Mouse (Mus musculus): ENCODE measurements around the gene Manea. TPM values are rescaled to one million over a fixed set of nuclear protein-coding genes. Genes with fewer than 3 reads are reported as not detected.

Manea gene
- total RNA-seq (2014; fragmentation: Nextera tagmentation) (14.9 and 19.0 TPM in 2 replicates), total RNA-seq (2017) (11.8 and 12.7 TPM in 2 replicates), polyA plus RNA-seq (2012) (11.0 and 12.6 TPM in 2 replicates)

- H3K36me3 ChIP-seq (replicated peaks): peaks cover 4% of the 10 kb centered on the region
- H3K4me1 ChIP-seq (ENCODE audit: insufficient read depth, low read depth, low read length): peaks cover 8% of the 10 kb centered on the region
- H3K27me3 ChIP-seq (ENCODE audit: insufficient read depth, low read length): no peaks in the 10 kb centered on the region
- DNase-seq (ENCODE audit: low spot score): peak; percentile 70
- peak within 1 kb of the TSS; percentile 87 for H3K4me3 ChIP-seq (ENCODE audit: low read depth, low read length)
- ATAC-seq (ENCODE audit: extremely low read depth, insufficient number of reproducible peaks, low FRiP score, poor library complexity, severe bottlenecking): peak; percentile 96
- no peaks in the 10 kb centered on the region for H3K9me3 ChIP-seq (replicated peaks)
- TF ChIP-seq TAL1 (conservative IDR thresholded peaks at IDR 0.05; ENCODE audit: low read depth, low read length) (no peak), GATA2 (IDR thresholded peaks at IDR 0.05; ENCODE audit: borderline replicate concordance, low read depth, low read length) (no peak), GATA1 (IDR thresholded peaks at IDR 0.05; ENCODE audit: borderline replicate concordance, low read length) (no peak), CTCF (IDR thresholded peaks at IDR 0.05; ENCODE audit: low read depth, low read length) (no peak), POLR2AphosphoS5 (IDR thresholded peaks at IDR 0.05; ENCODE audit: insufficient replicate concordance, low read depth, low read length) (no peak)
These were observed at the start of gene Manea for GRCm38 (mm10) chr4:26346443-26347106. Gene Manea (minus strand): TSS chr4:26346891.

DNA sequence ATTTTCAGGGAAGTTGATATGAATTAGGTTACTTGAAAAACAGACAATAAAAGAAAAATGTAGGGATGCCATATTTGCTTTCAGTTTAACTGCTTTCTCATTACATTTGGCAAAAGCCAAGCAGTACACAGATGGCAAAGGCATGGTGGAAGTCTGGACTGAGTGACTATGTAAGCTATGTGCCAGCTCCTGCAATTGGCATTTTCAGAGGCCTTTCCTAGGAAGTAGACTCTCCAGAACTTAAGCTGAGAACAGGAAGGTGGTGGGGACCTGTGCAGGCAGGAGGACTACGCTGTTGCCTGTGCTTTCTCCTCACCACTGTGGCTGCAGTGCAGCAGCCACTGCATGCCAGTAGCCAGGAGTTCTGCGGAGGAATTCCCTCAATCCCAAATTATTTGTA, 7.9 kb upstream of the Manea start:
- peaks cover 7% of the 10 kb centered on the region for H3K27me3 ChIP-seq (ENCODE audit: insufficient read depth, low read length)
- H3K9me3 ChIP-seq (replicated peaks): no peaks in the 10 kb centered on the region
- no peaks in the 10 kb centered on the region for H3K36me3 ChIP-seq (replicated peaks)
- ATAC-seq (ENCODE audit: extremely low read depth, insufficient number of reproducible peaks, low FRiP score, poor library complexity, severe bottlenecking) (no peak), DNase-seq (ENCODE audit: low spot score) (no peak)
- TF ChIP-seq POLR2AphosphoS5 (IDR thresholded peaks at IDR 0.05; ENCODE audit: insufficient replicate concordance, low read depth, low read length) (no peak), GATA2 (IDR thresholded peaks at IDR 0.05; ENCODE audit: borderline replicate concordance, low read depth, low read length) (no peak), TAL1 (conservative IDR thresholded peaks at IDR 0.05; ENCODE audit: low read depth, low read length) (no peak), GATA1 (IDR thresholded peaks at IDR 0.05; ENCODE audit: borderline replicate concordance, low read length) (no peak), CTCF (IDR thresholded peaks at IDR 0.05; ENCODE audit: low read depth, low read length) (no peak)
- no peaks in the 10 kb centered on the region; the same call in 1 of the 2 replicates for H3K4me1 ChIP-seq (ENCODE audit: insufficient read depth, low read depth, low read length)
- no peak overlapping the region for H3K4me3 ChIP-seq (ENCODE audit: low read depth, low read length)

DNA sequence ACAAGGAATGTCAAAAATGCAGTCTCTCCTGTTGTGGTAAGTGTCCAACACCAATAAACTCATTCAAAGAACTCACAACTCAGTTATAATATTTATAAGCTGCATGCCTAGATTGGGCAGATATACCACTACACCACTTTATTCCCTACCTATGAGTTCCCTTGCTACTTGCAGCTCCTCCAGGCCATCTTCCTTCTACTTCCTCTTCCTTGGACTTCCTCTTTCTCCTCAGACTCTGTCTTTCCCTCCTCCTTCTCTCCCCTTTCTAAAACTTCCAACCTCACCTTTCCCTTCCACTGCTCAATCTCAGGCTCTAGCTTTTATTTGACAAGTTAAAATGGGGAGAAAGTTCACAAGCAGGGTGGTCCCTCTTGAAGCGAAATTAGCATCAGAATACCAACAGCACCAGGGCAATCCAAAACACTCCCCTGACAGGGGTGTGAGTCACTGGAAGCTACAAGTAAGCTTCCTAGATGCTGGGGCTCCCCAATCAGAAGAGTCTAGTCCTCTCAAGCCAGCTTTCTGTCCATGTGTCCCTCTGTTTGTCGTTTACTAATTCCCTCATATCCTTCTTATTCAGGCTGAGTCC, 7.0 kb upstream of the Manea start:
- Histone ChIP-seq H3K27me3 (ENCODE audit: insufficient read depth, low read length) (peaks cover 5% of the 10 kb centered on the region), H3K9me3 (replicated peaks) (no peaks in the 10 kb centered on the region), H3K36me3 (replicated peaks) (no peaks in the 10 kb centered on the region), H3K4me1 (ENCODE audit: insufficient read depth, low read depth, low read length) (no peaks in the 10 kb centered on the region; the same call in 1 of the 2 replicates), H3K4me3 (ENCODE audit: low read depth, low read length) (no peak overlapping the region)
- DNase-seq (ENCODE audit: low spot score) (no peak), ATAC-seq (ENCODE audit: extremely low read depth, insufficient number of reproducible peaks, low FRiP score, poor library complexity, severe bottlenecking) (no peak)
- TF ChIP-seq POLR2AphosphoS5 (IDR thresholded peaks at IDR 0.05; ENCODE audit: insufficient replicate concordance, low read depth, low read length): no peak
- no peak for TF ChIP-seq TAL1 (conservative IDR thresholded peaks at IDR 0.05; ENCODE audit: low read depth, low read length)
- no peak for TF ChIP-seq GATA2 (IDR thresholded peaks at IDR 0.05; ENCODE audit: borderline replicate concordance, low read depth, low read length)
- TF ChIP-seq GATA1 (IDR thresholded peaks at IDR 0.05; ENCODE audit: borderline replicate concordance, low read length): no peak
- TF ChIP-seq CTCF (IDR thresholded peaks at IDR 0.05; ENCODE audit: low read depth, low read length): no peak

GRCm38 (mm10) chr4:26347239-26347638, 548 bp upstream of the Manea start:
- H3K36me3 ChIP-seq (replicated peaks): peaks cover 4% of the 10 kb centered on the region
- H3K9me3 ChIP-seq (replicated peaks): no peaks in the 10 kb centered on the region
- TF ChIP-seq TAL1 (conservative IDR thresholded peaks at IDR 0.05; ENCODE audit: low read depth, low read length): no peak
- TF ChIP-seq POLR2AphosphoS5 (IDR thresholded peaks at IDR 0.05; ENCODE audit: insufficient replicate concordance, low read depth, low read length): no peak
- TF ChIP-seq GATA1 (IDR thresholded peaks at IDR 0.05; ENCODE audit: borderline replicate concordance, low read length): no peak
- no peak for TF ChIP-seq CTCF (IDR thresholded peaks at IDR 0.05; ENCODE audit: low read depth, low read length)
- TF ChIP-seq GATA2 (IDR thresholded peaks at IDR 0.05; ENCODE audit: borderline replicate concordance, low read depth, low read length): no peak
- H3K4me1 ChIP-seq (ENCODE audit: insufficient read depth, low read depth, low read length): peaks cover 8% of the 10 kb centered on the region
- no peak for DNase-seq (ENCODE audit: low spot score)
- no peak for ATAC-seq (ENCODE audit: extremely low read depth, insufficient number of reproducible peaks, low FRiP score, poor library complexity, severe bottlenecking)
- H3K27me3 ChIP-seq (ENCODE audit: insufficient read depth, low read length): no peaks in the 10 kb centered on the region
- H3K4me3 ChIP-seq (ENCODE audit: low read depth, low read length): no peak overlapping the region

DNA sequence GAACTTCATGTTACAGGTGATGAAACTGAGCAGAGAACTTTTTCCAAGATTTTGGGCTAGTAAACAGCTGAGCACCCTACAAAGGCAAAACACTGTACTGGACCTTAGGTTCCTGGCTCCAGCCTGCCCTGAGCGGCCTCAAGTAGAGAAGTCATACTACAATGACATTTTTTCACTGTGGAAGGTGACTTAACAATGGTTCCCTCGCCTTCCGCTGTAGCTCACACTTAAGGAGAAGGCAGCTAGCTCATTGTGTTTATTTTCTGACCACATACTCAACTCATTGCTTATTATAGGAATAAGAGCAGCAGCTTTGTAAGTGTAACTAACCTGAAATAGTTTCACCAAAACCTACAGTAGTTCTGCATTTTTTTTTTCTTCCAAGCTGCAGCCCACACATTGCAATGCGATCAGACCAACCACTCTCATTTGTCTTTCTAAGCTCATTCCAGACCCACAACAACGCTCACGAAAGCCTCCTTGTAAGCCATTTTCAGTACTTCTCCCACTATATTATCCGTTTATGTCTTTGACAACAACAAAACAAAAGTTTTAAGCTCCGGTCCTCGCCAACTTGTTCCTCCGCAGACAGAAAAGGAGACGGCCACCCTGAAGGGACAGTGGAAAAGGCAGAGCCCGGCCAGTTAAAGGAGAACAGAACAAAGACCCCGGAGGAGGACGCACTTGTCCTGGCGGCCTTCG, 799 bp downstream of the Manea start:
- Histone ChIP-seq H3K36me3 (replicated peaks) (peaks cover 4% of the 10 kb centered on the region), H3K9me3 (replicated peaks) (no peaks in the 10 kb centered on the region), H3K27me3 (ENCODE audit: insufficient read depth, low read length) (no peaks in the 10 kb centered on the region), H3K4me1 (ENCODE audit: insufficient read depth, low read depth, low read length) (peaks cover 8% of the 10 kb centered on the region), H3K4me3 (ENCODE audit: low read depth, low read length) (peak overlapping the region; percentile 87)
- TF ChIP-seq CTCF (IDR thresholded peaks at IDR 0.05; ENCODE audit: low read depth, low read length): no peak
- TF ChIP-seq POLR2AphosphoS5 (IDR thresholded peaks at IDR 0.05; ENCODE audit: insufficient replicate concordance, low read depth, low read length): no peak
- DNase-seq (ENCODE audit: low spot score) (no peak), ATAC-seq (ENCODE audit: extremely low read depth, insufficient number of reproducible peaks, low FRiP score, poor library complexity, severe bottlenecking) (peak; percentile 31)

DNA sequence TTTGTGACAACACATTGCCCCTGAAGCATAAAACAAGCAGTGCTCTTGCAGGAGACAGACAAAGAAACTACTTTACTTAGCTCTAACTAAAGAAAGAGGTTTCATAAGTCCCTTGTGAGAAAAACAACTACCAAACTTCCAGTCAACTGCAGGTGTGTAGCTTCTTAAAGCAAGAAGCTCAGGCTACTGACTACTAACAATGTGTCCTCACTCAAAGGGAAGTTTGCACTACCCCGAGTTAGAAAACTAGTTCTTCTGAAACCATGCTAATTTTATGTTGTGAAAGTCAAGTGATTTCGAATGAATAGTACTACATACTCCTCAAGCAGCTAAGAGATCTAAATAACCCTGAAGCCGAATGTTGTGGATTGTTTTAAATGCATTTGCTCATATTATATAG, 1.6 kb downstream of the Manea start:
- ATAC-seq (ENCODE audit: extremely low read depth, insufficient number of reproducible peaks, low FRiP score, poor library complexity, severe bottlenecking) (no peak), DNase-seq (ENCODE audit: low spot score) (no peak)
- H3K4me3 ChIP-seq (ENCODE audit: low read depth, low read length): no peak overlapping the region
- no peaks in the 10 kb centered on the region for H3K27me3 ChIP-seq (ENCODE audit: insufficient read depth, low read length)
- H3K9me3 ChIP-seq (replicated peaks): no peaks in the 10 kb centered on the region
- H3K36me3 ChIP-seq (replicated peaks): peaks cover 9% of the 10 kb centered on the region
- H3K4me1 ChIP-seq (ENCODE audit: insufficient read depth, low read depth, low read length): peaks cover 8% of the 10 kb centered on the region
- TF ChIP-seq POLR2AphosphoS5 (IDR thresholded peaks at IDR 0.05; ENCODE audit: insufficient replicate concordance, low read depth, low read length): no peak
- TF ChIP-seq GATA2 (IDR thresholded peaks at IDR 0.05; ENCODE audit: borderline replicate concordance, low read depth, low read length): no peak
- TF ChIP-seq TAL1 (conservative IDR thresholded peaks at IDR 0.05; ENCODE audit: low read depth, low read length): no peak
- no peak for TF ChIP-seq CTCF (IDR thresholded peaks at IDR 0.05; ENCODE audit: low read depth, low read length)
- no peak for TF ChIP-seq GATA1 (IDR thresholded peaks at IDR 0.05; ENCODE audit: borderline replicate concordance, low read length)

All from G1E (cell line).